Mouse (Mus musculus): ENCODE data around the gene Uqcc1.
A peak's percentile ranks its signal among the peaks of the same experiment; 100 is the strongest.

GRCm38 (mm10) chr2:155802761-155803160 lies 127.3 kb downstream of the Uqcc1 start:
- no peak for TF ChIP-seq UBTF (IDR thresholded peaks at IDR 0.05; ENCODE audit: low read depth, low read length)
- TF ChIP-seq CHD2 (IDR thresholded peaks at IDR 0.05; ENCODE audit: low read length), result no peak
- TF ChIP-seq EP300 (IDR thresholded peaks at IDR 0.05; ENCODE audit: low read length), result no peak
- no peak for TF ChIP-seq ETS1 (conservative IDR thresholded peaks at IDR 0.05; ENCODE audit: low read depth, low read length)
- peak; percentile 17 to 58; a peak in 2 of 4 replicates for TF ChIP-seq CTCF (conservative IDR thresholded peaks at IDR 0.05 in 1 of 2, IDR thresholded peaks at IDR 0.05 in 1 of 2; ENCODE audit: low read depth in 2 of 2, low read length in 2 of 2)
- TF ChIP-seq POLR2A (IDR thresholded peaks at IDR 0.05; ENCODE audit: low read depth, low read length), result no peak
- TF ChIP-seq JUND (conservative IDR thresholded peaks at IDR 0.05; ENCODE audit: low read depth, low read length), result no peak
- TF ChIP-seq ZC3H11A (IDR thresholded peaks at IDR 0.05; ENCODE audit: low read depth, low read length), result no peak
- no peak for TF ChIP-seq USF2 (conservative IDR thresholded peaks at IDR 0.05; ENCODE audit: low read depth, low read length)

Data from CH12.LX (cell line).